Mouse (Mus musculus) urinary bladder, postnatal 25 days (tissue): ENCODE data around the gene Rabggtb.
A peak's percentile ranks its signal among the peaks of the same experiment; 100 is the strongest.

Source experiments
- DNase-seq: peaks from one replicate; pipeline ENCODE4 v3.0.0; 2022; ENCODE audit warnings: low spot score

The Rabggtb gene

GRCm38 (mm10) chr3:153917200-153917599 is 4.4 kb upstream of the Rabggtb start:
- no peak for DNase-seq

GRCm38 (mm10) chr3:153913510-153914243 is 868 bp upstream of the Rabggtb start:
- no peak for DNase-seq

- DNase-seq, result no peak
Observed at GRCm38 (mm10) chr3:153911882-153912440, 848 bp downstream of the Rabggtb start.

GRCm38 (mm10) chr3:153911197-153911881 is 1.5 kb downstream of the Rabggtb start:
- DNase-seq, result no peak

- DNase-seq, result no peak
Observed at GRCm38 (mm10) chr3:153910489-153910888, 2.3 kb downstream of the Rabggtb start.

GRCm38 (mm10) chr3:153908919-153909318 is 3.9 kb downstream of the Rabggtb start:
- DNase-seq, result no peak

GRCm38 (mm10) chr3:153906136-153906871 is 6.5 kb downstream of the Rabggtb start, which contains the start of gene Msh4:
TSS of gene Msh4 (minus strand) at chr3:153906138.
- no peak for DNase-seq

- DNase-seq, result no peak
Observed at GRCm38 (mm10) chr3:153905251-153906135, 7.3 kb downstream of the Rabggtb start.

GRCm38 (mm10) chr3:153904586-153904985 is 8.2 kb downstream of the Rabggtb start:
- peak; percentile 26 for DNase-seq

- no peak for DNase-seq
Observed at GRCm38 (mm10) chr3:153902595-153902994, 10.2 kb downstream of the Rabggtb start.

GRCm38 (mm10) chr3:153901904-153902303 is 10.9 kb downstream of the Rabggtb start:
- no peak for DNase-seq

GRCm38 (mm10) chr3:153897216-153897615 is 15.6 kb downstream of the Rabggtb start:
- DNase-seq, result no peak

GRCm38 (mm10) chr3:153895454-153895853 is 17.4 kb downstream of the Rabggtb start:
- no peak for DNase-seq

- no peak for DNase-seq
Observed at GRCm38 (mm10) chr3:153889188-153889781, 23.5 kb downstream of the Rabggtb start.

- no peak for DNase-seq
Observed at GRCm38 (mm10) chr3:153888141-153888540, 24.7 kb downstream of the Rabggtb start.

- DNase-seq, result no peak
Observed at GRCm38 (mm10) chr3:153886296-153886695, 26.5 kb downstream of the Rabggtb start.

- no peak for DNase-seq
Observed at GRCm38 (mm10) chr3:153871396-153871795, 41.4 kb downstream of the Rabggtb start.

GRCm38 (mm10) chr3:153867149-153868136 is 45.4 kb downstream of the Rabggtb start:
- no peak for DNase-seq

- no peak for DNase-seq
Observed at GRCm38 (mm10) chr3:153864636-153865429, 48.0 kb downstream of the Rabggtb start.
